Mouse (Mus musculus): ENCODE results near the gene Tob2. TPM values are rescaled to one million over a fixed set of nuclear protein-coding genes. Genes with fewer than 3 reads are reported as not detected.

Gene Tob2
- total and polyA plus RNA-seq, 3 experiments: 5.6 to 25.3 (median 22.0) TPM

DNA sequence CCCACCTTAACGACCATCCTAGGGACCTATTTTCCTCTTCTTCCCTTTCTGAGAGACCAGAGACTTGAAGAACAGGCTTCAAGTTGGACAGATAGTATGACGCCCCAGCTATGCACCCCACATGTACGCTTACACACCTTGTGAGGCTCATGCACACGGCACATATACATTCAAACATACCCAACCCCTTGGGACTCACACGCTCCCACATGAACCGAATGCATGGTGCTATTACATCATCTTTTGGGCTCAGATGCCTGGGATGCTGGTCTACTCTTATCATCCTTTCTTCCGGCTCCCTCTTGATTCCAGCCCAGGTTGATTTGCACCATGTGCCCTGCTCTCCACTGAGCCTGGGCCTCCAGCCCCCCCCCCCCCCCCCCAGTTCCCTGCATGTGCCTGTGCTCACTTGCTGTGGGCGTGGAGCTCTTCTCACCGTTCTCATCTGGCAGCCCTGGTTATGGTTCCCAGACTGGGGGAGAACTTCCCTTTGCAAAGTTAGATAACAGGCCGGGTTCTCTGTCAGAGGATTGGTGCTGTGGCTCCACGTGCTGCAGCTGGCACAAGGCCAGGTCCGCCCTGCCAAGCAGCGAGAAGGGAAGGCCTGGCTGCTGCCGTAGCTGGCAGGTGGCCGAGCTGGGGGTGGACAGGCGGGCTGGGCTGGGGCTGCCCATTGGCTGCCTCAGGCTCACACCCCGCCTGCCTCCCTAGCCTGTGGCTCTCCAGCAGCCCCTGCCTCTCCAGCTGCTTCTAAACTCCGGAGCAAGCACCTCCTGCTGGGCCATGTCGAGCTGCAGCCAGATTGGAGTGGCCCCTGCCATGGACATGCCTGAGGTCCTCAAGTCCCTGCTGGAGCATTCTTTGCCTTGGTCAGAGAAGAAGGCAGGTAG is 56.4 kb downstream of the Tob2 start, which contains the start of gene Tef:
Gene Tef (plus strand): TSS at position 421 of the 890 bp plus-strand sequence.
- in situ Hi-C loops (cut with MboI; ENCODE audit: low pct_ligation_motif_present, low pct_unique_long_range_greater_than_20kb, low sequenced_read_pairs): no loop called here
- TF ChIP-seq CHD2 (IDR thresholded peaks at IDR 0.05; ENCODE audit: low read length): no peak
- peak; percentile 78 for TF ChIP-seq USF2 (conservative IDR thresholded peaks at IDR 0.05; ENCODE audit: low read depth, low read length)
- peak; percentile 89 for TF ChIP-seq USF1 (IDR thresholded peaks at IDR 0.05; ENCODE audit: low read depth, low read length)
- no peak for TF ChIP-seq EP300 (IDR thresholded peaks at IDR 0.05; ENCODE audit: low read length)
- peak; percentile 51; the same call in 1 of the 2 replicates for TF ChIP-seq MXI1 (IDR thresholded peaks at IDR 0.05; ENCODE audit: low read depth, low read length)
- TF ChIP-seq SIN3A (IDR thresholded peaks at IDR 0.05; ENCODE audit: low read length): no peak
- no peak for TF ChIP-seq MEF2A (IDR thresholded peaks at IDR 0.05; ENCODE audit: borderline replicate concordance, low read depth, low read length)
- no peak for TF ChIP-seq ELF1 (IDR thresholded peaks at IDR 0.05; ENCODE audit: low read depth, low read length)
- TF ChIP-seq KAT2A (IDR thresholded peaks at IDR 0.05; ENCODE audit: insufficient replicate concordance, low read length): no peak
- no peak for TF ChIP-seq SMC3 (IDR thresholded peaks at IDR 0.05; ENCODE audit: low read depth, low read length)
- peak; percentile 85; the same call in 1 of the 2 replicates for TF ChIP-seq MAX (IDR thresholded peaks at IDR 0.05; ENCODE audit: low read length)
- no peak for TF ChIP-seq ZC3H11A (IDR thresholded peaks at IDR 0.05; ENCODE audit: low read depth, low read length)
- peak; percentile 29; the same call in 1 of the 2 replicates for TF ChIP-seq TCF12 (IDR thresholded peaks at IDR 0.05; ENCODE audit: low read depth, low read length)
- peak; percentile 49 for TF ChIP-seq BHLHE40 (IDR thresholded peaks at IDR 0.05; ENCODE audit: low read depth, low read length)

DNA sequence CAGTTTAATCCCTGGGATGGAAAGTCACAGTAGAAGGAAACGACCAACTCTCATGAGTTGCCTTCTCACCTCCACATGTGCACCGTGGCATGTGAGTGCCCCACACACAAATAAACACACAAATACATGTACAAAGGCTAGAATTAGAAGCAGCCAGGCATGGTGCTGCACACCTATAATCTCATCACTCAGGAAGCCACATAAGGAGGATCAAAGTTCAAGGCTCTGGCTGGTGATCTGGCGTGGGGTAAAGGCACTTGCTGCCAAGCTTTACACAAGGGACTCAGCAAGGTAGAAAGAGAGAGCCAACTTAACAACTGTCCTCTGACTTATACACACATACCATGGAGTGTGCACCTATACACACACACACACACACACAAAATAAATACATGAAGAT is 58.2 kb downstream of the Tob2 start:
- no peak for DNase-seq (ENCODE audit: extremely low read depth)
- no peak overlapping the region for H3K27ac ChIP-seq (ENCODE audit: insufficient read depth, low read depth)
- H3K9ac ChIP-seq (ENCODE audit: insufficient read depth, low read depth): no peak overlapping the region
- no peak overlapping the region for H3K4me3 ChIP-seq (replicated peaks in 1 of 3; ENCODE audit: low read depth in 2 of 3, low read length in 2 of 3, poor library complexity in 1 of 3)
- peaks cover 3 to 10% of the 10 kb centered on the region in 2 experiments for H3K36me3 ChIP-seq (replicated peaks in 1 of 2; ENCODE audit: control insufficient read depth in 1 of 2, insufficient read depth in 1 of 2, low read length in 1 of 2)
- in situ Hi-C loops (cut with MboI; ENCODE audit: low pct_ligation_motif_present, low pct_unique_long_range_greater_than_20kb, low sequenced_read_pairs): no loop called here
- peaks cover 12% of the 10 kb centered on the region for H3K27me3 ChIP-seq (replicated peaks)
- peaks cover 0 to 11% of the 10 kb centered on the region in 2 experiments; a peak in 2 of 4 replicates for H3K4me1 ChIP-seq (ENCODE audit: control insufficient read depth in 1 of 2, insufficient read depth in 2 of 2)
- dilution Hi-C loops (cut with MboI; ENCODE audit: extremely low pct_ligation_motif_present, extremely low pct_unique_long_range_greater_than_20kb, low sequenced_read_pairs): no loop called here
- no peak overlapping the region for H3K4me2 ChIP-seq (ENCODE audit: insufficient read depth, low read depth, poor library complexity, severe bottlenecking)
- TF ChIP-seq MXI1 (IDR thresholded peaks at IDR 0.05; ENCODE audit: low read depth, low read length): no peak
- TF ChIP-seq ELF1 (IDR thresholded peaks at IDR 0.05; ENCODE audit: low read depth, low read length): no peak
- no peak for TF ChIP-seq BHLHE40 (IDR thresholded peaks at IDR 0.05; ENCODE audit: low read depth, low read length)
- TF ChIP-seq ZMIZ1 (IDR thresholded peaks at IDR 0.05; ENCODE audit: low read depth, low read length): no peak
- TF ChIP-seq E2F4 (IDR thresholded peaks at IDR 0.05; ENCODE audit: insufficient replicate concordance, low read depth, low read length): no peak
- TF ChIP-seq ZKSCAN1 (IDR thresholded peaks at IDR 0.05; ENCODE audit: borderline replicate concordance, low read depth, low read length): no peak
- TF ChIP-seq SMC3 (IDR thresholded peaks at IDR 0.05; ENCODE audit: low read depth, low read length): no peak
- no peak for TF ChIP-seq MYC (IDR thresholded peaks at IDR 0.05; ENCODE audit: low read depth, low read length)
- no peak for TF ChIP-seq ZC3H11A (IDR thresholded peaks at IDR 0.05; ENCODE audit: low read depth, low read length)
- TF ChIP-seq IRF4 (IDR thresholded peaks at IDR 0.05; ENCODE audit: low read depth, low read length): no peak
- no peak for TF ChIP-seq RCOR1 (conservative IDR thresholded peaks at IDR 0.05; ENCODE audit: low read depth, low read length)
- no peak for TF ChIP-seq POLR2AphosphoS2 (IDR thresholded peaks at IDR 0.05; ENCODE audit: low read depth, low read length)
- no peak for TF ChIP-seq MAX (IDR thresholded peaks at IDR 0.05; ENCODE audit: low read length)
- no peak for TF ChIP-seq GABPA (IDR thresholded peaks at IDR 0.05; ENCODE audit: insufficient replicate concordance, low read depth, low read length)
- TF ChIP-seq JUN (IDR thresholded peaks at IDR 0.05; ENCODE audit: insufficient read depth, low read depth, low read length): no peak
- no peak for TF ChIP-seq MAFK (IDR thresholded peaks at IDR 0.05; ENCODE audit: insufficient replicate concordance, low read length)
- no peak for TF ChIP-seq UBTF (IDR thresholded peaks at IDR 0.05; ENCODE audit: low read depth, low read length)
- TF ChIP-seq NRF1 (IDR thresholded peaks at IDR 0.05; ENCODE audit: low read depth, low read length): no peak
- H3K79me2 ChIP-seq (replicated peaks; ENCODE audit: control insufficient read depth, extremely low read depth, insufficient read depth, poor library complexity, severe bottlenecking): no peaks in the 10 kb centered on the region
- H3K9me3 ChIP-seq (replicated peaks; ENCODE audit: low read length): no peaks in the 10 kb centered on the region

More for the DNA sequence above, 56.4 kb downstream of the Tob2 start, which contains the start of gene Tef:
- dilution Hi-C loops (cut with MboI; ENCODE audit: extremely low pct_ligation_motif_present, extremely low pct_unique_long_range_greater_than_20kb, low sequenced_read_pairs): no loop called here
- peak within 1 kb of the TSS in 1 of 3 experiments; percentile 2 for H3K4me3 ChIP-seq (replicated peaks in 1 of 3; ENCODE audit: low read depth in 2 of 3, low read length in 2 of 3, poor library complexity in 1 of 3)
- no peaks in the 10 kb centered on the region for H3K79me2 ChIP-seq (replicated peaks; ENCODE audit: control insufficient read depth, extremely low read depth, insufficient read depth, poor library complexity, severe bottlenecking)
- peaks cover 0 to 11% of the 10 kb centered on the region in 2 experiments; a peak in 2 of 4 replicates for H3K4me1 ChIP-seq (ENCODE audit: control insufficient read depth in 1 of 2, insufficient read depth in 2 of 2)
- H3K9me3 ChIP-seq (replicated peaks; ENCODE audit: low read length): no peaks in the 10 kb centered on the region
- no peak within 1 kb of the TSS for H3K9ac ChIP-seq (ENCODE audit: insufficient read depth, low read depth)
- H3K27ac ChIP-seq (ENCODE audit: insufficient read depth, low read depth): no peak within 1 kb of the TSS
- peaks cover 28% of the 10 kb centered on the region for H3K27me3 ChIP-seq (replicated peaks)
- peak within 1 kb of the TSS; percentile 8; the same call in 1 of the 2 replicates for H3K4me2 ChIP-seq (ENCODE audit: insufficient read depth, low read depth, poor library complexity, severe bottlenecking)
- DNase-seq (ENCODE audit: extremely low read depth): no peak
- peaks cover 0 to 3% of the 10 kb centered on the region in 2 experiments for H3K36me3 ChIP-seq (replicated peaks in 1 of 2; ENCODE audit: control insufficient read depth in 1 of 2, insufficient read depth in 1 of 2, low read length in 1 of 2)

Data from CH12.LX (cell line).